7 mouse cellular contexts compared by ENCODE assay signal in genomic region chr9:58310043-58310660, GRCm38 (mm10). TPM values are rescaled to one million over a fixed set of nuclear protein-coding genes. Genes with fewer than 3 reads are reported as not detected.
A peak's percentile ranks its signal among the peaks of the same experiment; 100 is the strongest.
DNase-seq lines count a peak whose midpoint lies in the region; ATAC-seq and TF ChIP-seq lines count a peak whose summit lies in the region.

No protein-coding gene starts in this region.

- no peaks in the 10 kb centered on the region for H3K36me3 ChIP-seq in lung, embryonic 14.5 days (ENCODE audit: insufficient read depth)

- H3K4me1 ChIP-seq in lung, embryonic 14.5 days (ENCODE audit: insufficient read depth) = peaks cover 39% of the 10 kb centered on the region

- no peak overlapping the region; the same call in 1 of the 2 replicates for H3K9ac ChIP-seq in lung, embryonic 14.5 days

- H3K4me3 ChIP-seq in gastrocnemius, adult 2 months = peak overlapping the region; percentile 74
- peak overlapping the region; percentile 9; the same call in 1 of the 2 replicates for H3K4me3 ChIP-seq in lung, embryonic 14.5 days (ENCODE audit: low read depth, low read length)

- peak; percentile 65 for DNase-seq in brain, embryonic 14.5 days (ENCODE audit: low read depth)
- DNase-seq in gastrocnemius, adult 2 months = peak; percentile 80
- DNase-seq in heart, postnatal 36 days = peak; percentile 60 to 77
- DNase-seq in lung, embryonic 14.5 days = peak; percentile 55
- no peak for DNase-seq in neural tube, embryonic 10.5 days (ENCODE audit: extremely low spot score, low spot score)
- no peak for DNase-seq in thymus, postnatal 25 days
- no peak for DNase-seq in T-cell, adult 2 months (ENCODE audit: low spot score)

- no peak for ATAC-seq in lung, embryonic 14.5 days (ENCODE audit: insufficient read depth)

- WGBS in lung, embryonic 14.5 days = 64% methylated on average over 14 of the region's 14 CpGs

- no peaks in the 10 kb centered on the region for H3K9me3 ChIP-seq in lung, embryonic 14.5 days (ENCODE audit: low read depth, low read length)

- intact Hi-C loops in gastrocnemius, adult 2 months (cut with DNase I) = no loop called here
- intact Hi-C loops in heart, postnatal 36 days (cut with DNase I) = no loop called here

- no peak for TF ChIP-seq CTCF in brain, embryonic 14.5 days (IDR thresholded peaks at IDR 0.05; ENCODE audit: borderline replicate concordance, extremely low read depth, insufficient read depth, insufficient read length)
- TF ChIP-seq CTCF in gastrocnemius, adult 2 months (IDR thresholded peaks at IDR 0.05) = no peak
- no peak for TF ChIP-seq CTCF in lung, embryonic 14.5 days (IDR thresholded peaks at IDR 0.05; ENCODE audit: low read depth)

- peak overlapping the region; percentile 87 for H3K27ac ChIP-seq in gastrocnemius, adult 2 months
- no peak overlapping the region; the same call in 1 of the 2 replicates for H3K27ac ChIP-seq in lung, embryonic 14.5 days (ENCODE audit: low read depth)

- H3K4me2 ChIP-seq in lung, embryonic 14.5 days = peak overlapping the region; percentile 85

- peaks cover 11% of the 10 kb centered on the region; the same call in 1 of the 2 replicates for H3K27me3 ChIP-seq in lung, embryonic 14.5 days (ENCODE audit: insufficient read depth, low read length)

- TF ChIP-seq POLR2A in brain, embryonic 14.5 days (IDR thresholded peaks at IDR 0.05; ENCODE audit: borderline replicate concordance, extremely low read depth, insufficient read depth, insufficient read length, poor library complexity, severe bottlenecking) = no peak

RNA-seq across cellular contexts. Expression of gene Loxl1, which starts 2.8 kb away (rescaled TPM):
- 11.8 and 14.4 TPM in 2 replicates for polyA plus RNA-seq in brain, embryonic 14.5 days (2012; rRNA removed)
- total RNA-seq in gastrocnemius, adult 2 months (2021) = 10 to 100 TPM; 10.6 to 17.9 TPM
- total RNA-seq in heart, postnatal 36 days (2021) = 10 to 100 TPM; 29.6 TPM
- 34.4 and 37.1 TPM in 2 replicates for polyA plus RNA-seq in lung, embryonic 14.5 days (2014; fragmentation: Nextera tagmentation; extraction: Ambion mirVana)

RNA-seq across cellular contexts. Expression of gene Stoml1, which starts 57.2 kb away (rescaled TPM):
- polyA plus RNA-seq in brain, embryonic 14.5 days (2012; rRNA removed) = 123 and 145 TPM in 2 replicates
- total RNA-seq in gastrocnemius, adult 2 months (2021) = 1 to 10 TPM; 6.8 to 7.3 TPM
- total RNA-seq in heart, postnatal 36 days (2021) = 10 to 100 TPM; 10.2 to 10.4 TPM
- polyA plus RNA-seq in lung, embryonic 14.5 days (2014; fragmentation: Nextera tagmentation; extraction: Ambion mirVana) = 23.2 and 27.1 TPM in 2 replicates

Comparison
In these comparisons a context has a peak if more than half of its experiments do, and no peak if none do; other contexts are left out.
1. DNase-seq: peak in brain, embryonic 14.5 days (single experiment), gastrocnemius, adult 2 months (single experiment), heart, postnatal 36 days (2 of 2) and lung, embryonic 14.5 days (single experiment); none in neural tube, embryonic 10.5 days (single experiment), thymus, postnatal 25 days (single experiment) and T-cell, adult 2 months (single experiment).